Mouse (Mus musculus) left cerebral cortex, postnatal 14 days (tissue): Measurements from ENCODE around the gene Cnot2. TPM values are rescaled to one million over a fixed set of nuclear protein-coding genes. Genes with fewer than 3 reads are reported as not detected.
"Not testable (repeated sequence)": the region's sequence is repeated elsewhere in the genome, so short reads cannot be mapped to it uniquely, and the experiment has no call there.

Experiments
- DNase-seq, 2 experiments: peaks; one replicate each; pipeline ENCODE4 v3.0.0; 2021 to 2022; ENCODE audit warnings: low spot score in 2 of 2, mixed read lengths in 1 of 2
- intact Hi-C: fragments of 180-260 bp; cut with DNase I; formaldehyde crosslinking; loops from one replicate; pipeline ENCODE4 v1.15.1; 2025
- long read RNA-seq, 2 experiments: library from polyadenylated mRNA; stranded (forward); transcript quantifications; one replicate each; pipeline ENCODE4 v2.0.0; 2021
- total RNA-seq, 2 experiments: library from RNA; stranded (reverse); gene quantifications; 2 replicates each; pipeline ENCODE4 v1.2.3; 2021

Cnot2 gene
- 10 to 100 TPM; 61.5 to 75.1 TPM for total RNA-seq
- long read RNA-seq, experiment 1, transcript Cnot2-203 (16 exons, 2,800 nt) = major isoform, 11 of 103 reads
- long read RNA-seq, experiment 1, transcript Cnot2-213 (16 exons, 2,120 nt) = minor isoform, 9 of 103 reads
- long read RNA-seq, experiment 1, partial matches to known transcripts = 6 of 103 reads
- long read RNA-seq, experiment 1, other reads (novel, unspliced or antisense) = 73 of 103 reads
- long read RNA-seq, experiment 2, transcript Cnot2-203 (16 exons, 2,800 nt) = major isoform, 12 of 86 reads
- long read RNA-seq, experiment 2, transcript Cnot2-210 (15 exons, 2,693 nt) = minor isoform, 6 of 86 reads
- long read RNA-seq, experiment 2, partial matches to known transcripts = 4 of 86 reads
- long read RNA-seq, experiment 2, other reads (novel, unspliced or antisense) = 62 of 86 reads

DNA sequence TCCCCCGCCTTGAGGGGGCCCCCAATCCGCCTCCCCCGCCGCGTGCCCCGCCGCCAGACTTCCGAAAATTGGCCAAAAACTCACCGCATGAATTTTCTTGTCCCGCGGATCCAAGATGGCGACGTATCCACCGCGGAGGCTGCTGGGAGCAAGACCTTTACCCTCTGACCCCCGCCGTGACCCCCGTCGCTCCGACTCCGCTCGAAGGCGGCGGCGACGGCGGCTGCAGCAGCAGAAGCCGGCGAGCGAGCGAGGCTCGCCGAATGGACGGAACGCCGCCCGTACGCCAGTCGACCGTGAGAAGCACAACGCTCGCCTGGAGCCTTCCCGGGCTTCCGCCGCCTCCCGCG, at the start of gene Cnot2:
Gene Cnot2 (minus strand): TSS at position 143 of the 350 bp plus-strand sequence.
- DNase-seq = peak; percentile 91 to 96
- intact Hi-C loops = loop anchor here (5.0 kb wide), 1 partner anchor 109 kb away; the partner anchor contains the start of gene Kcnmb4

DNA sequence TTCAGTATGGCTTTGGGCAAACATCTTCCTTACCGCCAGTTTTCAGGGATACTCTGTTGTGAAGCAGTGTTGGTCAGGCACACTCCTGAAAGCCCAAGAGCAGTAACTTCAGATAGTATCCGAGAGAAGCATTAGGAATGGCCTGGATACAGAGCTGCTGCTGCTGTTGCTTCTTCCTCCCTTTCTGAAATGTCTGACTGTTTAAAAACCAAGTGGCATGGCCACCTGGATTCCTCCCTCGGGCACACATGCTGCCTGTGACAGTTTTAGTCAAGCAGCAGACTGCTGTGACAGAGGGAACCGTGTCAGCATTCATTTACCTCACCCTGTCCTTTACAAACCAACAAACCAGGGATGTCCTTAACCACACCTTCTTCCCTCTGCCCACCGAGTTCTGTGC, 47.6 kb upstream of the Cnot2 start:
- intact Hi-C loops = no loop called here
- DNase-seq = peak in 1 of 2 experiments; percentile 9

DNA sequence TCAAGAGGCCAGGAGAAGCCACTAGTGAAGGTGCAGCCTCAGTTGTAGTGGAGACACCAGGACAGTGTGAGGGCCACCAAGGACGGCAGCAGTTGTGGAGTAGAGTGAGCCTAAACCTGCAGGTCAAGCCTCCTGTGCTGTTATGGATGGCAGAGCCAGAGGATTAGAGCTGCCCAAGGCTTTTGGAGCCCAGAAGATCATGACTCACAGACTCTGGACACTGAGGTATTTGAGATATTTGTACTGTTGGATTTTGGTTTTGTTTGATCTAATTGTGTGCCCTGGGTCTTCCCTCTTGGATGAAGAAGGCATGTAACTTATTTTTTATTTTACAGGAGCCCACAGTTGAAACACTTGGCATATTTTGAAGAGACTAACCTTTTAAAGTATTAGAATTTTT, 44.7 kb upstream of the Cnot2 start:
- no peak for DNase-seq
- intact Hi-C loops = no loop called here

DNA sequence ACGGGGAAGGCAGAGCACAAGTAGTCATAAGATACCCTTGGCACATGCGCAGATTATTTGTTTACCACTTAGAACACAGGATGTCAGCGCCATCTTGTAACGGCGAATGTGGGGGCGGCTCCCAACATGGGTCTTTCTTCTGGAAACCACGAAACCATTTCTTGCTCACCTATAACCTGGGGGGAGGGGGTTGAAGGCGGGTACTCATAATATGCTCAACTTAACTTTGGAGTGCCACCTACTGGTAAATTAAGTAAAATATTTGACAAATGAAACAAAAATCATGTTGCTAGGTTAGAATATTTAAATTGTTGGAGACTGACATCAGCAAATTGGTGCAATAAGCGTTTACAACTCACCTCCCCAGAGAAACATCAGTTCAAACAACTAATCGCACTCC, 31.9 kb upstream of the Cnot2 start:
- DNase-seq, intact Hi-C loops: not testable (repeated sequence)

DNA sequence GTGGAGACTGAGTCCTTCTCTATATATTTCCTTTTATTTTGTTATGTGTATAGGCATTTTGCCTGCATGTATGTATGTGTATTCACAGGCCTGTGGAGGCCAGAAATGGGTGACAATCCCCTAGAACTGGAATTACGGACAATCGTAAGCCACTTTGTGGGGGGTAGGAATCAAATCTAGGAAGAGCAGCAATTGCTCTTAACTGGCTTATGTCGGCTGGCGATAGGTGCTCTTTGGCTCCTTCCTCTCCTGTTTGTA, 23.5 kb upstream of the Cnot2 start:
- intact Hi-C loops = no loop called here
- no peak for DNase-seq

DNA sequence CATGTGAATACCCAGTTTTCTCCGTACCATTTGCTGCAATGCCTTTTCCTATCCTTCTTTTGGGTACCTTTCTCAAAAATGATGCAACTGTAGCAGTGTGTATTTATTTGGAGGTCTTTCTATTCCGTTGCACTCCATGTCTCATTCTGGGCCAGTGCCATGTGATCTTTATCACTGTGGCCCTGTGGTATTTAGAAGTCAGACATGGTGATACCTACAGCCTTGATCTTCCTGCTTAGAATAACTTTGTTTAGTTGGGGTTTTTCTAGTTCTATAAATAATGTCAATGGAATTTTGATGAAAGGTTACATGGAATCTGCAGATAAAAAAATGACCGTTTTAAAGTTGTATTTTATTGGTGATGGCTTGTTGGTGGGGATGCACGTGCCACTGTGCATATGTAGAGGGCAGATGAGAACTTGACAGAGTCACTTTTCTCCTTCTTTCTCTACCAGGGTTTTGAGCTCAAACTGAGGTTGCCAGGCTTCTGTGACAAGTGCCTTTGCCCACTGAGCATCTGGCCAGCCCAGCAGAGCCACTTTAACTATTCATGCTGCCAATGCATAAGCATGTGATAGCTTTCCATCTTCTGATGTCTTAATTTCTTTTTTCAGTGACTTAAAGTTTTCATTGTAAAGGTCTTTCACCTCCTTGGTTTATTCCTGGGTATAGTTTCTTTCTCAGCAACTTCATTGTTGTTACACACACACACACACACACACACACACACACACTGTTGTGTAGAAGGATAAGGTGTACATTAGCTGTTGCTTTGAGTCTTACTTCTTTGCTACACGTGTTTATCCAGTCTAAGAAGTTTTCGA, 23.0 kb upstream of the Cnot2 start:
- no peak for DNase-seq
- intact Hi-C loops = no loop called here

DNA sequence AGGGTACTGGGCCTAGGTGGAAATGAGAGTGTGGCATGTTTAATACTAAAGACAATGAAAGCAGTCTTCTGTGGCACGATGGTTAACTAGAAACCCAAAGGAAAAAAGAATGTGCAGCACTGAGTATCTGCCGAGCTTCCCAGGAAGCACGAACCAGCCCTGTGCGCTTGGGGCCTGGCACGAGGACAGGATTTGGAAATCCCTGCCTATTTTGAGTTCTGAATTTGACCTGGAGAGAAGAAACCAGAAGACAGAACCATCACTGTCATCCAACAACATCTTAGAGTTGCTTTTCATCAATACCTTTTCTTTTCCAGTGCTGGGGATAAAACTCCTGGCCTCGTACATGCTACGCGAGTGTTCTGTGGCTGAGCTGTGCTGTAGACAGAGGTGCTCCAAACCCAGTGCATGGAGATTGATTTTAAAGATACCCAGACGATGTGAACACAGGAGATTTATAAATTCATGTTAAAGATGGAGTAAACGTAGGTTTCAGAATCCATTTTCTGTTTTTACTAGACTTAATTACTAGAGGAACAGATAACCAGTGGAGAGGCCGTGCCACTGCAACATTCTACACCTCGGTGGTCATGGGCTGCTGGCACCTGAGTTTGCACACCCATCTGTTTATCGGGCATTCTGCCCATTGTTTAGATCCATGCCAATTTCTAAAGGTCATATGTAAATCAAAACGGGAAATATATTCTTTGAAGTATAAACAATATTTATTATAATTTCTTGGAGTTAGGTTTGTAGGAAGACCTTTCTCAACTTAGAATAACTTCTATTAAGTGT, 17.9 kb upstream of the Cnot2 start:
- intact Hi-C loops = no loop called here

DNA sequence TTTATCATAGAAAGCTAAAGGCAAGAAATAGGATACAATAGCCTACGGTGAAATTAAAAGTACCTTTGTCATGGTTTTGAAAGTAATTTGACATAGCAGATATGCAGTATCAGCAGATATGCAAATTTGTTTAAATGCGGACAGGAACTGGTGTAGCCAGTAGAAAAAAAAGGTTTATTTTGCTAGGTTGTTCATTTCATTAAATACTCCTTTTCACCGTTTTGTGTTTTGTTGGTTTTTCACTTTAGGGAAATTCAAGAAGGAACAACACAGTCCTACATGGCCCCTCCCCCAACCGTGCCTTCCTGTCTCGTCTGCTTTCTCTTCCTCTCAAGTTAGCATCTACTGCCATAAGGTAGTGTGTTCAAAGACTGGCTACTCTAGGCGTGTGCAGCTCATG, 1.4 kb upstream of the Cnot2 start:
- intact Hi-C loops = loop anchor here (5.0 kb wide), 1 partner anchor 110 kb away; the partner anchor contains the start of gene Kcnmb4
- peak; percentile 37 to 59 for DNase-seq

More for the DNA sequence above, 17.9 kb upstream of the Cnot2 start:
- no peak for DNase-seq

DNA sequence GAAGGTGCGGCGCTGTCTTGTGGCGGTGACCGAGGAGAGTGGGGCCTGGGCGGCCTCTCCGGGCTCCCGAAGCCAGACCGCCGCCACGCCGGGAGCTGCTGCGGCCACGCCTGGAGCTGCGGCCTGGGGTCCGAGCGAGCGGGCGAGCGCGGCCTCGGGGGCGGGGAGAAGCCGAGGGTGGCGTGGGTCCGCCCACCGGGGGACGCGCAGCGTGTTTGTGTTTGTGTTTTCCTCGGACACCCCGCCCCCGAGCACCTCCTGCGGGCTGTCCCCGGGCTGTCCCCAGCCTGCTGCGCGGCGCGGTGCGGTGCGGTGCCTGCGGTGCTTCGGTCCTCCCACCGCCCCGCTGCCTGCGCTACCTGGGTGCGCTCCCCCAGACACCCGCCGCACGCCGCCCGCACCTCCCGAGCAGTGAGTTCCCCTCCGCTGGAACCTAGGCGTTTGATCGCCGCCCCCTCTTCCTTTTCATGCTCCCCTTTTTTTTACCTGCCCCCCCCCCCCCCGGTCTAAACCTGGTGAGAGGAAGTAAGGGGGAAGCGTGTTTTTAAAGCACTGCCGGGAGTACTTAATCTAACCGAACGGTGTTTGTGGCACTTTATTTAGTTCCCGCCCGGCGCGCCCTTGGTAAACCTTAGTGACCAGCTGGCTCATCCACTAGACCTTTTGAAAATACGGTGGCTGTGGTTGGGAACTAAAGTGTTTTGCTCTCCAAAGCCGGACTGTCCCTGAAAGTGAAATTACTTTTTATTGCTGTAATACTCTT, 589 bp upstream of the Cnot2 start:
- intact Hi-C loops = loop anchor here (5.0 kb wide), 1 partner anchor 110 kb away; the partner anchor contains the start of gene Kcnmb4
- peak; percentile 29 to 48 for DNase-seq

DNA sequence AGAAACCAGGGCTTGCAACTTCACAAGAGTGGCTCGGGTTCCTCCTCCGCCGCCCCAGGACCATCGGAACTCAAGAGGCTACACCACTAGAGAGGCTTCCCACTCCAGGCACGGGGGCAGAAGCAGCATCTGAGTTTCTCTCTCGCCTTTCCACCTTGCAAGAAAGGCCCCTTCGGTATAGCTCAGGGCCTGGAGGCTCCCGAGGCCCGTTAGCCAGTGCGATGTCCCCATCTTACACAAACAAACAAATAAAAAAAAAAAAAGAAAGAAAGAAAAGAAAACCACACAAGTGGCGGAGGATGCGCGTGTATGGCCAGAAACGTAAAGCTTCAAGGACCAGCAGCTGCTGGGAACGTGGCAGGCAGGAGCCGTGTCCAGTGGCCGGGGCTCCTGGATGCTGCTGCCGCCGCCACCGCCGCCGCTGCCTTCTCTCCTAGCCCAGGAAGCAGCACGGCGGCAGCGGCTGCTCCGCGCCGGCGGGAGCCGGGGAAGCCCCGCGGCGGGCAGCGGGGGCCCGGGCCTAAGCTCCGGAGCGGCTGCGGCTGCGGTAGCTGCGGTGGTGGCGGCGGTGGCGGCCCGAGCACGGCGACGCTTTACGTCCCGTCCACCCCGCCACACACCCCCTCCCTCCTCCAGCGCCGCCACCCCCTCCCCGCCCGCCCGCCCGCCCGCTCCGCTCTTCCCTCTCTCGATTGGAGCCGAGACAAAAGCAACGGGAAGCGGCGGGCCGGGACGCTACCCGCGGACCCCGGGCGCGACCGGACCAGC, 536 bp downstream of the Cnot2 start:
- DNase-seq = peak; percentile 16 to 41
- intact Hi-C loops = loop anchor here (5.0 kb wide), 1 partner anchor 108 kb away; the partner anchor contains the start of gene Kcnmb4

DNA sequence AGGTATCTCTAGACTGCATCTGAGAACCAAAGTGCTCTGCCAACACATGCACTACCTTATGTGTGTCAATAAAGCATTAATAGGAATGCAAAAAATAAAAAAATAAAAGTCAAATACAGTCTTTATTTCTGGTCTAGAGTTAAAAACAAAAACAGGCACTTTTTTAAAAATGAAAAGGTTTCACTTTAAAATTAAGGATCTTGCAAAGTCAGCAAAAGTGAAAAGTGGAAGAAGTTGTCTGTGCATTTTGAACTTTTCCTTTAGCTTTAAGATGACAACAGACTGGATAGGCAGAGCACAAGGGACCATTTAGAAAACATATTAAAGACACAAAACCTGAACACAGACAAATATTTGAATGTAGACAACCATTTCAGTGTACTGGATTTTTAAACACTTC, 1.8 kb downstream of the Cnot2 start:
- intact Hi-C loops = no loop called here
- DNase-seq = no peak

DNA sequence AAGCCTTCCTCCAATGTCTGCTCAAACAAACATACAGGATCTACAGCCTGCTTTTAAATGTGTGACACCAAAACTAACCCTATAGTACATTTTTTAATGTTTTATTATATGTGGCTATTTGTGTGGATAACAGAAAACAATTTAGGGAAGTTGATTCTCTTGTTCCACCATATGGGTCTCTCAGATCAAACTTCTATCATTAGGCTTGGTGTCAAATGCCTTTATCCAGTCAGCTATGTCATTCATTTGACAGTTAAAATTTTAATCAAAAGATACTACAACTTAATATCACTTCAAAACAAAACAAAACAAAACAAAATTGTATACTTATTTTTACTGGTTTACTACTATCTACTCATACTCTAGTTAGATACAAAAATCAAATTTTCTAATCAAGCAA, 2.9 kb downstream of the Cnot2 start:
- intact Hi-C loops = no loop called here
- no peak for DNase-seq

DNA sequence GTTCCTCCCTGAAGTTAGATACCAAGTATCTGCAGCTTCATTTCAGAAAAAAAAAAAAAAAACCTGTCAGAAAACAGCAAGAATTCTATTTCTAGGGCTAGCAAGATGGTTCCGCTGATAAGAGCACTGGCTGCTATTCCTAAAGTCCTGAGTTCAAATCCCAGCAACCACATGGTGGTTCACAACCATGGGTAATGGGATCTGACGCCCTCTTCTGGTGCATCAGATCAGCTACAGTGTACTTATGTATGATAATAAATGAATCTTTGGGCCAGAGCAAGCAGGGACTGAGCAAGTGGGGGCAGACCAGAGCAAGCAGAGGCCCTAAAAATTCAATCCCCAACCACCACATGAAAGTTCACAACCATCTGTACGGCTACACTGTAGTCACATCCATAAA, 4.1 kb downstream of the Cnot2 start:
- DNase-seq = no peak
- intact Hi-C loops = no loop called here

DNA sequence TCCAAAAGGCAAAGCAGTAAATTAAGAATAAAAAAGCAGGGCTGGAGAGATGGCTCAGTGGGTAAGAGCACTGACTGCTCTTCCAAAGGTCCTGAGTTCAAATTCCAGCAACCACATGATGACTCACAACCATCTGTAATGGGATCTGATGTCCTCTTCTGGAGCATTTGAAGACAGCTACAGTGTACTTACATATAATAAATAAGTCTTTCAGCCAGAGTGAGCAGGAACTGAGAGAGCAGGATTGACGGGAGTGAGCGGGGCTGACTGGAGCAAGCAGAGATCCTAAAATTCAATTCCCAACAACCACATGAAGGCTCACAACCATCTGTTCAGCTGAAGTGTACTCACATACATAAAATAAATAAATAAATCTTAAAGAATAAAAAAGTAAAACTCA, 5.2 kb downstream of the Cnot2 start:
- DNase-seq, intact Hi-C loops: not testable (repeated sequence)

DNA sequence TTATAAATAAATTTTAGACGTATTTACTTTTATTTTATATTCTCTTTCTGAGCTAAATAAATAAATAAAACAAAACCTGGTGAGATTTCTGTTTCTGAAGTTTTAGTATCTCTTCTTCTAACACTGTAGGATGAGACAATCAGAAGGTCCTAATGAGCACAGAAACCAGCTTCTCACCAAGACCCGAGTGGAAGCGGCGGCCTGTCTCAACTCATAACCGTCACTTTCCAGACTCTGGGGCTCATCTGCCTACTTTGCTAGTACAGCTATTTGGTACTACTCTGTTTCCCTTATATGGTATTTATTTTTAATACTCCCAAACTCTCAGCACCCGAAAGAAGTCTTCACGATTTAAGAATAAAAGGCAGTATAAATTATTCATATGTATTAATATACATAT, 10.8 kb downstream of the Cnot2 start:
- no peak for DNase-seq
- intact Hi-C loops = no loop called here

DNA sequence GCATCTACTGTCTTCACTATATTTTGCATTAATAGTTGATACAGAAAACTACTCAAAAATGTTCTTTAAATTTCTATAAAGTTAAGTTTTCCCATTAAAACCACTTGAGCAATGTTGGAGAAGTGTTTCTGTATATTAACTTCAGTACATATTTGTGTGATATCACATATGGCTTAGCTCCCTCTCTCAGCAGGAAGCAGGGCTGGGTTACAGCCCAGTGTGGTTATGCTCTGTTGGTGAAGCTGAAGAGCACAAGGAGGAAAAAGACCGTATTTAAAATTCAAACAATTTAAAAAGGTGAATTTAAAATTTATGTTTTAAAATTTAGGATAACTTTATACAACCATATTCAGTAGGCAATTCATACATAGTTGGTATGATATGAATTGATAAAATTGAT, 12.8 kb downstream of the Cnot2 start:
- DNase-seq = no peak
- intact Hi-C loops = no loop called here

DNA sequence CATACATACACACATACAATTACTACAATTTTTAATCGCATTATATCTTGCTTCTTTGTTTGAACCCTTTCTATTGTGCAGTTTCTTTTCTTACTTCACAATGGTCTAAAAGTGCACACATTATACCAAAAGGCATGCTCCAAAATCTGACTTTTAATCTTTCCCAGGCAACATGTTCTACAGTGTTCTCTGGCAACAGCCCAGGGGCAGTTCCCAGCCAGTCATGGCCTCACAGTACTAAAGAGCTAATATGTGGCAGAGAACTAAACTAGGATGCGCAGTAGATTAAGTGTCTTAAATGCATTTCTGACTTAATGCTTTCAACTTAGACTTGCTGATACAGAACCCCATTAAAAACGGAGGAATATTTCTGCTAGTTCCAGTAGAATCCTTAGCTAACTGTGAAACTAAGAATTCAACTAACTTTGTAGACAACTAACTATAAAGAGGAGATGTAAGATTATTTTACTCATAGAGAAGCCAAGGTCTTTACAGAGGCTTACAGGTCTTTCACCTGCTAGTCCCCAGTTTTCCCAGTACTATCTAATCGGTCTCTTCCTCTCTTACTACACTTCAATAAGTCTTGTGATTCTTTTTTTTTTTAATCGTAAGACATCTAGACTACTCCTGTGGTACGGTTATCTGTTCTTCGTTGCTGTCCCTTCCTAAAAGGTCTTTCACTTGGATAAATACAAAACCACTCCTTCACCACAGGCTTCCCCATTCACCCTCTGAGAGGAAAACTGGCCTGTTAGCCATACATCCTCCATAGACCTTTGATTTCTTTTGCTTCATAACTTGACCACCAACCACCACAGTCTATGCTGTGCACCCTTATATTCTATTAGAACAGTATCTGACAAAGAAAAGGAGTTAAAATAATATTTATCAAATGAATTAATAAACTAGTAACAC, 13.6 kb downstream of the Cnot2 start:
- no peak for DNase-seq
- intact Hi-C loops = no loop called here

DNA sequence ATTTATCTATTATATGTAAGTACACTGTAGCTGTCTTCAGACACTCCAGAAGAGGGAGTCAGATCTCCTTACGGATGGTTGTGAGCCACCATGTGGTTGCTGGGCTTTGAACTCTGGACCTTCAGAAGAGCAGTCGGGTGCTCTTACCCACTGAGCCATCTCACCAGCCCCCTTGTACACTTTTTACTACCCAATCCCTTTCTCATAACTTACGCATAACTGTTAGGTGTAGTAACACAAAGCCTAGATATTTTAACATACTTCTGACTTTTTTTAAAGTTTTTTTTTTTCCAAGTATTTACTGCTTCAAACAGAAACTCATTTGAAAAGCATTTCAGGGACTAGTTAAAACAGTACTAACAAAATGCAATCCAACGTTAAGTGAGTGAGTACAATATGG, 14.8 kb downstream of the Cnot2 start:
- intact Hi-C loops, DNase-seq: not testable (repeated sequence)
